Mouse (Mus musculus) erythroblast, embryonic 14.5 days (primary cell): ENCODE results near the gene Olfm1. TPM values are rescaled to one million over a fixed set of nuclear protein-coding genes. Genes with fewer than 3 reads are reported as not detected.

ENCODE experiments used
- H3K27me3 ChIP-seq: 2 replicates; pipeline ENCODE4 v1.6.1; 2012; ENCODE audit warnings: inconsistent platforms; ENCODE audit not compliant: control insufficient read depth
- H3K36me3 ChIP-seq: 2 replicates; pipeline ENCODE4 v1.6.1; 2012; ENCODE audit warnings: mild to moderate bottlenecking, inconsistent platforms; ENCODE audit not compliant: control insufficient read depth
- H3K4me1 ChIP-seq: 2 replicates; pipeline ENCODE4 v1.6.1; 2012; ENCODE audit warnings: inconsistent platforms; ENCODE audit not compliant: control insufficient read depth
- H3K4me3 ChIP-seq: replicated peaks from 2 replicates; pipeline ENCODE3; 2012; ENCODE audit warnings: moderate library complexity, mild to moderate bottlenecking, inconsistent platforms
- H3K9me3 ChIP-seq: 2 replicates; pipeline ENCODE4 v1.6.1; 2012; ENCODE audit warnings: low read length, inconsistent platforms, mixed read lengths; ENCODE audit not compliant: control insufficient read depth
- GATA1 ChIP-seq: IDR thresholded peaks from 2 replicates; pipeline ENCODE4 v1.6.1; 2012; ENCODE audit warnings: low read length, inconsistent platforms, mixed read lengths
- TAL1 ChIP-seq: IDR thresholded peaks from 3 replicates; pipeline ENCODE4 v1.6.1; 2012; ENCODE audit warnings: low read length, inconsistent platforms, mixed read lengths
- polyA plus RNA-seq: library from polyadenylated mRNA; stranded (reverse); fragments of >175 nt; gene quantifications from 2 replicates; pipeline ENCODE4 v1.2.3, GENCODE M21; 2012

Olfm1 gene
- polyA plus RNA-seq, 1 experiment, result 0.02 TPM

DNA sequence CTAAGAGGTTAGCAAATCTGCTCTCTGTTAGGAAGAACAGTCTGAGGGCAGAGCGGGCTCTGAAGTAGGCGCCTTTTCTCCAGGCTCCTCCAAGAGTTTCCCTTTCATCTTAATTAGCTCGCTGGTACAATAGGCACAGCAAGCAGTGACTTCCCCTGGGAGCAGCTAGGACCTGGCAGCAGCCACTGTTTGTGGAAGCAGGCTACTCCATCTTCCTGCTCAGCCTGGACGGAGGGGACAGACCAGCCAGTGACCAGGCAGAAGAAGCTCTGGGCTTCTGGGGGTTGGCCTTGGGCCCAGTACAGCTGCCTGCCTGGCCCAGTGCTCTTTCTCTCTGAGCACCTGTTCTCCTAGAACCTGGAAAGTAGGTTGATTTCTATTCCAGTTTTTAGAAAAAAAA is 77.8 kb downstream of the Olfm1 start:
- Histone ChIP-seq H3K4me3 (no peak overlapping the region), H3K36me3 (no peaks in the 10 kb centered on the region), H3K27me3 (no peaks in the 10 kb centered on the region), H3K9me3 (no peaks in the 10 kb centered on the region), H3K4me1 (no peaks in the 10 kb centered on the region)
- TF ChIP-seq TAL1 (no peak), GATA1 (no peak)

DNA sequence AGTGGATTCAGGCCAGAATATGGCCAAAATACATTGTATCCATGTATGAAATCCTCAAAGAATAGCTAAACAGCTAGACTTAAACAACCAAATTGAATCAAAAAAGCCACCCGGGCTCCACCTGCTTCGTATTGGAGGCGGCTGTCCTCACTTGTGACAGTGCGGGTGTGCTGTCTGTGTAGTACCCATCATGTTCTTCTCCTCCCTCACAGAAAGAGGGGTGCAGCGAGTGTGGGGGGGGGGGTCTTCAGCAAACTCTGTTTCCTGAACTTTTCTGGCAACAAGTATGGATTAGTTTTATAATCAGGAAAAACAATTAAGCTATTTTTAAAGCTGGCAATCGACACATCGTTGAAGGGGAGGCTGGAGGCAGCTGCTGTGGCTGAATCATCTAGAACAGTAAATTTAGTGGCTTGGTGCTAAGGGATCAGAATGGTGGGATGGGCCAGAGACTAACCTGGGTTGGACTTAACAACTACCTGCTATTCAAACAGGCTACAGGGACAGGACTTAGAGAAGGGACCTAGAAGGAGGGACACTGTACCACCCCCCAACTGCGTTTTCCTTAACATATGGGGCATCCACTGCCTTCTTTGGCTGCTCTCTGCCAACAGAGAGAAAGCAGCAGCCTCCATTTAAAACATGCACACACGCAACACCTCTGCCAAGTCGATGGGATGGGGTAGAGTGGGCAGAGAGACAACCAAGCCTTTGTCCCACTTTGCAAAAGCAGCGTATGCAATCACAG is 79.6 kb downstream of the Olfm1 start:
- no peaks in the 10 kb centered on the region for H3K36me3 ChIP-seq
- no peaks in the 10 kb centered on the region for H3K4me1 ChIP-seq
- no peak for TF ChIP-seq GATA1
- no peak for TF ChIP-seq TAL1
- no peaks in the 10 kb centered on the region for H3K9me3 ChIP-seq
- no peak overlapping the region for H3K4me3 ChIP-seq
- H3K27me3 ChIP-seq, result no peaks in the 10 kb centered on the region

- no peaks in the 10 kb centered on the region for H3K9me3 ChIP-seq
- no peaks in the 10 kb centered on the region for H3K27me3 ChIP-seq
- TF ChIP-seq GATA1 (no peak), TAL1 (no peak)
- H3K4me3 ChIP-seq, result no peak overlapping the region
- H3K4me1 ChIP-seq, result no peaks in the 10 kb centered on the region
- no peaks in the 10 kb centered on the region for H3K36me3 ChIP-seq
These were observed 81.2 kb downstream of the Olfm1 start for GRCm38 (mm10) chr2:28274006-28274405.

DNA sequence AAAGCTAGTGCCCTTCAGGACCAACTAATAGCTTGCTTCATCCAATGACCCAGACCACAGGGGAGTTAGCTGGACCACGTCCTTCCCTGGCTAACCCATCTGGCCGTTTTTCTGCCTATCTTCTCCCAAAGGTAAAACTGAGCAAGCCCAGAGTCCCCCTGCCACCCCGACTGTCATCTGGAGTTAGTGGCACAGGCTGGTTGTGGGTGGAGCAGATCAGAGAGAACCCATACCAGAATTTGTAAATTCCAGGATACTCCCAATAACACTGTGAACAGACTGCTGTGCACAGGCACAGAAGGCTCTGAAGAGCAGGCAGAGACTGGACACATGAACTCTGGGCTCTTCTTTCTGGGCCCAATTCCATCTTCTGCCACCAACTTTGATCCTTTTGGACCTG is 82.6 kb downstream of the Olfm1 start:
- Histone ChIP-seq H3K4me3 (no peak overlapping the region), H3K9me3 (no peaks in the 10 kb centered on the region), H3K27me3 (no peaks in the 10 kb centered on the region), H3K4me1 (no peaks in the 10 kb centered on the region), H3K36me3 (no peaks in the 10 kb centered on the region)
- no peak for TF ChIP-seq TAL1
- TF ChIP-seq GATA1, result no peak

DNA sequence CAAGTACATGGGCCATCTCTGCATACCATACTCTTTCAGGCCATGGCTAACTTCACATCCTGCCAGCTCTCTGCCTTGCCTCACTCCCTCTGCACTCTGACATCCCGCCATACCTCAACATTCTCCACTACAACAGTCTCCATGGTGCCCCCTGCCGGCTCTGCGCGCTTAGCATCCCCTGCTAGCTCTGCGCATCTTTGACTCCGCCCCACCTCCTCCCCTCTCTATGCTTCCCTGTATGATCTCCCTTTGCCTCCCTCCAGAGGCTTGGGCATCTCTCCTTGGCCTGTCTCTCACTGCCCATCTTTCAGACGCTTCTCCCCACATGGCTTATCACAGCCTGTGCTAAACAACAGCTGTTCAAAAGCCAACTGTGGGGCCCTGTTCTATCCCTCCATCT is 85.4 kb downstream of the Olfm1 start:
- Histone ChIP-seq H3K4me3 (no peak overlapping the region), H3K4me1 (no peaks in the 10 kb centered on the region), H3K27me3 (no peaks in the 10 kb centered on the region), H3K9me3 (no peaks in the 10 kb centered on the region), H3K36me3 (no peaks in the 10 kb centered on the region)
- TF ChIP-seq TAL1 (no peak), GATA1 (no peak)

GRCm38 (mm10) chr2:28278853-28279252 is 86.1 kb downstream of the Olfm1 start:
- no peaks in the 10 kb centered on the region for H3K27me3 ChIP-seq
- no peaks in the 10 kb centered on the region for H3K36me3 ChIP-seq
- H3K4me1 ChIP-seq, result no peaks in the 10 kb centered on the region
- no peaks in the 10 kb centered on the region for H3K9me3 ChIP-seq
- H3K4me3 ChIP-seq, result no peak overlapping the region
- TF ChIP-seq GATA1 (no peak), TAL1 (no peak)

Other genes with a start within 250 kb of the Olfm1 start
- not detected in 2 replicates for gene Fcnb, start 108.1 kb upstream of the Olfm1 start, polyA plus RNA-seq